Mouse (Mus musculus): ENCODE measurements at regions not wholly inside any gene's neighbourhood (a gene's known extent, or its start where the extent isn't known, plus 50 kb on each side); places are given as distances from the start of the nearest gene placed in this dataset.
"Not testable (repeated sequence)": the region's sequence is repeated elsewhere in the genome, so short reads cannot be mapped to it uniquely, and the experiment has no call there.

DNA sequence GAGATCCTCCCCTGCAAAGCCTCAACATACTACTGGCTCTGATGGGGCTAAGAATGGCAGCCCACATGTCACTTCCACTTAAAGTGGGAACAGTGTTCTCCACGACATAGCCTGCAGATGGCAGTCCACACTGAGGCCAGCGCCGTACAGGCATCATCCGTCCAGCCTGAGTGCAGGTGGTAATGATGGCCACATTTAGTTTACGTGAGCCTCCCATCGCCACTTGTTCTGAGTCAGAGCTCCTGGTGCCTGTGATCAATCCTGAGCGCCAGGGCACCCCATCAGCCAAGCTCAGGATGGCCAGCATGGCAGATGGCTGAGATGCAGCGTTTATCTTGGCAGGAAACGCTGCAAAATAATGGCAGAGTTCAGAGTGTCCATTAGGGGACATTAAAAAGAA, 159.6 kb downstream of the Adgrd1 start:
- peak; percentile 92 for ATAC-seq (ENCODE audit: insufficient number of reproducible peaks, low FRiP score, low TSS enrichment)

- no peak for ATAC-seq (ENCODE audit: insufficient number of reproducible peaks, low FRiP score, low TSS enrichment)
These were observed 160.7 kb downstream of the Adgrd1 start for GRCm38 (mm10) chr5:129257206-129257605.

DNA sequence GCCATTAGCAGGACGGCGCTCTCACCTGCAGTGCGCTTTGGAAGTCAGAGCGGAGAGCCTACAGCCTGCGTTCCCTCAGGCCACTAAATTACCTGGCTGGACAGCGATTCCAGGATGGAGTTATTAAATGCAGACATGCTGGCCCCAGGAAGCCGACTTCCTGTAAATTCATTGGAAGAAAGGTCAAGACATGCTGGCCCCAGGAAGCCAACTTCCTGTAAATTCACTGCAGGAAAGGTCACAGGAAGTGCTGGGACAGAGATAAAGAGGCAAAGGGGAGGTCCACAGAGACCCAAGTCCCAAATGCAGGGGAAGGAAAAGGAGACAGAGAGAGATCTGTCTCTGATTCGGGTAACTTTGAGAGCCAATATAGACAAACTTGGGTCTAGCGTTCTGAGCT, 164.1 kb downstream of the Adgrd1 start:
- ATAC-seq (ENCODE audit: insufficient number of reproducible peaks, low FRiP score, low TSS enrichment) = no peak

DNA sequence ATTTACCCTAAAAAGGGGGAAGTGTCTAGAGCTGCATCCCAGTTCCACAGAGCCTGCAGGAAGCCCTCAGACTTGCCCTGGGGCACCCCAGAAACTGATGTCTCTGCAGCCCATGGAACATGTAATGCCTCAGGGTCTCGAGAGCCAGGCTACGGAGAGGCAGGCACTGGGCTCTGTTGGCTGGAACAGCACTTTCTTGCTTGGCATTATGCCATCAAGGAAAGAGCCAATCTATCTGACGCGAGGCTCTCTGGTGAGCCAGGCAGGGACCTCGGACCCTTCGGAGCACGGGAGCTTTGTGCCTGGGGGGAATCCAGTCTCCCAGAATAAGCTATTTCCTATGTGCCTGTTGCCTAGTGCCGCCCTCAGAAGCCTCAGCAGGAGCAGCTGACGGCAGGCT, 166.6 kb downstream of the Adgrd1 start:
- no peak for ATAC-seq (ENCODE audit: insufficient number of reproducible peaks, low FRiP score, low TSS enrichment)

GRCm38 (mm10) chr5:129264363-129264762, 167.8 kb downstream of the Adgrd1 start:
- no peak for ATAC-seq (ENCODE audit: insufficient number of reproducible peaks, low FRiP score, low TSS enrichment)

- no peak for ATAC-seq (ENCODE audit: insufficient number of reproducible peaks, low FRiP score, low TSS enrichment)
These were observed 171.9 kb downstream of the Adgrd1 start for GRCm38 (mm10) chr5:129268456-129268855.

DNA sequence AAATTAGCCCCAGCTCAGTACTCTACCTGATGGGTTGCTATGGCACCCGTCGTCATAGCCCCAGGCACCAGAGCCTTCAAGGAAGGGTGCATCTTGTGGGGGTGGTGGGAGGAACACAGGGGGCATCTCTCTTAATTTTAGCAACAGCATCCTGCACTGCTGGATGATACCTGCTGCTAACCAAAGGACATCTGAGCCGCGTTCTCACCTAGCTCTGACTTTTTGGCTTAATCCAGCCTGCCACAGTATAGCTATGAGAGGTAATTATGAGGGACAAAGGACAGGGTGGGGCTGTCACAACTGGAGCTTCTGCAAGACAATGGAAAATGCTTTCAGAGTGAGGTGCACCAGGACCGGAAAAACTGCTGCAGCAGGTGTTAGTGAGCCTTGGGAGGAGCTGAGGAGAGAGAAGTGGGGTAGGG, 173.5 kb downstream of the Adgrd1 start:
- no peak for ATAC-seq (ENCODE audit: insufficient number of reproducible peaks, low FRiP score, low TSS enrichment)

GRCm38 (mm10) chr5:129281406-129281805, 184.9 kb downstream of the Adgrd1 start:
- no peak for ATAC-seq (ENCODE audit: insufficient number of reproducible peaks, low FRiP score, low TSS enrichment)

- no peak for ATAC-seq (ENCODE audit: insufficient number of reproducible peaks, low FRiP score, low TSS enrichment)
These were observed 185.6 kb downstream of the Adgrd1 start for GRCm38 (mm10) chr5:129282133-129282532.

- no peak for ATAC-seq (ENCODE audit: insufficient number of reproducible peaks, low FRiP score, low TSS enrichment)
These were observed 186.3 kb downstream of the Adgrd1 start for GRCm38 (mm10) chr5:129282826-129283225.

DNA sequence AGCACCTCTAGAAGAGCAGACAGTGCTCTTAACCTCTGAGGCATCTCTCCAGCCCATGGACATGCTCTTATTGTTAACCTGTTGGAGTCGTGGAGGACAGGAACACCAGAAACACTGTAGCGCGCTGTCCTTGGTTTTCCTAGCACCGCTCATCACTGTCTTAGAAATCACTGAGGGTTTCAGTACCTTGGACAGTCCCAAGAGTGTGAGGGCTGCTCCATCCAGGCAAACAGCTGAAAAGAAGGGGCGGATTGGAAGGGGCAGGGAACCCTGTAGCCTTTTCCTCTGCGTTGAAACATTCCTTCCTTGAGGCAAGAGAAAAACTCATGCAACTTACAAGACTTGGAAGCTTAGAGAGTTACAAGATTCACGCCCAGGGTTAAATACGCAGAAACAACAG, 190.9 kb downstream of the Adgrd1 start:
- ATAC-seq (ENCODE audit: insufficient number of reproducible peaks, low FRiP score, low TSS enrichment) = no peak

GRCm38 (mm10) chr5:129292821-129293220, 196.3 kb downstream of the Adgrd1 start:
- ATAC-seq (ENCODE audit: insufficient number of reproducible peaks, low FRiP score, low TSS enrichment) = not testable (repeated sequence)

DNA sequence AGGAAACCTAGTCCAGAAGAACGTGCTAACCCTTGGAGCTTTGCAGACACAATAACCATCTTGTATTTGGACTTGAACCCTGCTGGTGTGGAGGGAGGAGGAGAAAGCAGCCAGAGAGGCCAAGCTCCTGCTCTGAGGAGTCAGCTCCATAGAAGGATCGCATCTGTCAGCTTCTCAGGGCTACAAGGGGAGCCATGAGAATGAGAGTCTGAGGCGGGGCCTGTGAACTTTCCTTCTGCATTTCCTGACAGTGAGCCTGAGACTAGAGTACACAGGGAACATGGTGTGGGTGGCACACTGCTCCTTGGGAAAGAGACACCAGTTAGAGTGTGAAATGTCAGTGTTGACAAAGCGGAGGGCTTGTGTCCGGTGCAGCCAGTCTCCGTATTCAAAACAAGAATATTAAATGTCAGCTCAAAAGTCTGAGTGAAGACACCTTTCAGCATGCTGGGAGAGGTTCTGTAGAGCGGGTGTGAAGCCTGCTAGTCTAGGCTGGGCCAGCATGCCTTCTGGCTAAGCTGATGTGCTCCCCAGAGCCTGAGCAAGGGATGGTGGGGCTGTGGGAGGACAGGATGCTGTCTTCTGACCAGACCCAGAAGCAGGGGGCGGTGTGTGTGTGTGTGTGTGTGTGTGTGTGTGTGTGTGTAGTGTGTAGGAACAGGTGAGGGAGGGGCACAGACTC, 198.5 kb downstream of the Adgrd1 start:
- ATAC-seq (ENCODE audit: insufficient number of reproducible peaks, low FRiP score, low TSS enrichment) = not testable (repeated sequence)

DNA sequence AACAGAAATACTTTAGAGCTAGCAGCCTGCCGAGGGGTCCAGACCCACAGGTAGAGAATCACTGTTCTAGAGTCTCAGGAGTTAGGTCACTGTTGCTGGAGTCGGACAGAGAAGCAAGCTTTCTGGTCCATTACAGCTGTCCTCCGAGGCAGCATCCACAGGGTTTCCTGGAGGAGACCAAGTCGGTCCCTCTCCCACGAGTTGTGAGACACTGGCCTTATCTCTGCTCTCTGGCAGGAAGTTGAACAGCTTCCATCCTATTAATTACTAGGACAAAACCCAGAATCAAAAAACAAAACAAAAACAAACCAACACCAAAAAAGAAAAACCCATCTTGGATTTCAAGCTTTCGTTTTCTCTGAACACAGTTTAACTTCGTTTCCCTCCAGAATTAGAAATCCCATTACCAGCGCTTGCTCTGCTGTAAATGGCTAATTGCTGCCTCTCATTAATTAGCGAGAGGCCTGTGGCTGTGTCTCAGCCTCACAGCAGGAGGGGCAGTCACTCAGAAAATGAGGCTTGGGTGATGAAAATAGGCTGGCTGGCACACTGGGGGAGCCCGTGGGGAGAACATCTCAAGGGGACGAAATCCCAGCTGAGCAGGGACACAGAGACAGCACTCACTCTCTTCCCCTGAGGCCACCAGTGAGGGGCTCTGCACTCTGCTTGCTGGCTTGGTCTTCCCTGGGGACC, 201.3 kb downstream of the Adgrd1 start:
- no peak for ATAC-seq (ENCODE audit: insufficient number of reproducible peaks, low FRiP score, low TSS enrichment)

DNA sequence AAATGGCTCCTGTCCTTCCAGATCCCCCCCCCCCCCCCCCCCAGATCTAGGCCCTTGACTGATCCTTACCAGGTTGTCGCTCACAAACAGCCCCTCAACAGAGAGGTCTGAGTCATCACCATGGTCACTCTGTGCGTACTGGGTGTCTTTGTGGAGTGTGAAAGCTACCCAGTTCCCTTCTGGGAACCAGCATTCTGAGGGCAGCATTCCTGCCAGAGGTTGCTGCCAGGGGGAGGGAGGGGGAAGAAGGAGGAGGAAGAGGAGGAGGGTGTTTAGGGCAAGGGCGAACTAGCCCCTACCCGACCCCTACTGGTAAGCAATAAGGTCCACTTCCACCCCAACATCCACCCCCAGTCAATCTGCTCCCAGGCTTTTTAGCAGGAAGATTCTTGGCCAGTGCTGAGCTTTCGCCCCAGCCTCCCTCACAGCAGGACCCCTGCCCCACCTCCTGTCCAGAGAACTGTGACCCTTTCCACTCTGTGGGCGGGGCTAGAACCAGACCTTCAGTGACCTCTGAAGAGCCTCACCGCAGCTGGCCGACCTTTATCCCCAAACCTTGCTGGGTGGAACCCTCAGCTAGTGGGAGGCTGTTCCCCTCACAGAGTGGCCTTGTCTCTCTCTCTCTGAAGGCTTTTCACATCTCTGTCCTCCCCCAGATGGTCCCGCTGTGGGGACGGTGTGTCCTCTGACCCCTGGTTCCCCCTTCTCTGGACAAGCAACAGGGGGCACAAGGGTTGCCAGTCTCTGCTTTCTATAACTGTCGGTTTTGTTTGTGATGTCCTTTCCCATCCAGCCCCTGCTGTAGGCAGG, 202.2 kb upstream of the Sfswap start:
- ATAC-seq (ENCODE audit: insufficient number of reproducible peaks, low FRiP score, low TSS enrichment) = no peak

- ATAC-seq (ENCODE audit: insufficient number of reproducible peaks, low FRiP score, low TSS enrichment) = no peak
These were observed 201.6 kb upstream of the Sfswap start for GRCm38 (mm10) chr5:129299456-129299765.

- ATAC-seq (ENCODE audit: insufficient number of reproducible peaks, low FRiP score, low TSS enrichment) = no peak
These were observed 200.6 kb upstream of the Sfswap start for GRCm38 (mm10) chr5:129300423-129300822.

DNA sequence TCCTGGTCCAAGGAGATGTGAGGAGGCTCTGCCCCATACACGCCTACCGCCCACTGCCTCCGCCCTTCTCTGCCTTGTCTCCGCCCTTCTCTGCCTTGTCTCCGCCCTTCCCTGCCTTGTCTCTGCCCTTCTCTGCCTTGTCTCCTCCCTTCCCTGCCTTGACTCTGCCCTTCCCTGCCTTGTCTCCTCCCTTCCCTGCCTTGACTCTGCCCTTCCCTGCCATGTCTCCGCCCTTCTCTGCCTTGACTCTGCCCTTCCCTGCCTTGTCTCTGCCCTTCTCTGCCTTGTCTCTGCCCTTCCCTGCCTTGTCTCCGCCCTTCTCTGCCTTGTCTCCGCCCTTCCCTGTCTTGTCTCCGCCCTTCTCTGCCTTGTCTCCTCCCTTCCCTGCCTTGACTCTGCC, 185.4 kb upstream of the Sfswap start:
- no peak for ATAC-seq (ENCODE audit: insufficient number of reproducible peaks, low FRiP score, low TSS enrichment)

DNA sequence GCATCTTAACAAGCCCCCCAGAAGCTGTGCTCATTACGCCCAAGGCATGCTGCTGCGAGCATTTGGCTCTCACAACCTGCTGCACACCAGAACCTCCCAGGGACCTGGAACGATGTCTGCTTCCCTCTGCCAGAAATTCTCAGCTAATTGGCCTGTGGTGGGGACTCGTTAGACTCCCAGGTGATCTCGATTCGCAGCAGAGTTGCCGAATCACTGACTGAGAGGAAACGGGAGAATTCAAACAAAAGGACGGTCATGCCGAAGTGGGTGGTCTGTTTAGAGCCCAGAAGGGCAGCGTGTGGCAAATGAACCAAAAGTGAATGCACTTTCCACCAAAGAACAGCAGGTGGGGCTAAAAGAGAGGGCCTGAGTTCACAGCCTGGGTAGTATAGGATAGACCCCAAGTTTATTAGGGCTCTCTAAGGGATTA, 169.9 kb upstream of the Sfswap start:
- ATAC-seq (ENCODE audit: insufficient number of reproducible peaks, low FRiP score, low TSS enrichment) = peak; percentile 20; the same call in 1 of the 2 replicates

GRCm38 (mm10) chr5:129332014-129332413, 169.0 kb upstream of the Sfswap start:
- ATAC-seq (ENCODE audit: insufficient number of reproducible peaks, low FRiP score, low TSS enrichment) = no peak

DNA sequence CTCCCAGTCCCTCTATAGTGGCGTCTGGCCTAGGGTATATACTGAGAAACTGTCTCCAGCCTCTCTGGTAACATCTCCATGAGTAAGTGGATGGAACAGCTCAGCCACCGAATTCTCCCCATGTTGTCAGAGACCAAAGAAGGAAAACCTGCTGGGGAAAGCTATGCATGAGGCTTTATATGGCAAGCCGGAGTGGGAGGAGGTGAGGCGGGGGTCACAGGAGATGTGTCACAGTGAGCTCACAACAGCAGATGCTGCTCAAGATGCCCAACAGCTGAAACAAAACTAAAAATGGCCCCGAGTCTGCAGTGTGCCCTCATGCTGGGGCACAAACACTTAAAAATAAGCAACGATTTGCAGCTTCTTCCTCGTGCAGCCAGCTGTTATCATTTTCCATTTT, 162.5 kb upstream of the Sfswap start:
- no peak for ATAC-seq (ENCODE audit: insufficient number of reproducible peaks, low FRiP score, low TSS enrichment)
